Mouse (Mus musculus) retina, embryonic 14.5 days (tissue): ENCODE measurements around the gene Npcd.
A peak's percentile ranks its signal among the peaks of the same experiment; 100 is the strongest.
"Not testable (repeated sequence)": the region's sequence is repeated elsewhere in the genome, so short reads cannot be mapped to it uniquely, and the experiment has no call there.

Source experiments
- DNase-seq: peaks from one replicate; pipeline ENCODE4 v3.0.0-alpha.2; 2015; ENCODE audit warnings: low spot score

Npcd gene

GRCm38 (mm10) chr15:79830388-79830787, 3.6 kb downstream of the Npcd start:
- DNase-seq: peak; percentile 94

- no peak for DNase-seq
These were observed 4.6 kb downstream of the Npcd start for GRCm38 (mm10) chr15:79829431-79829830.

- DNase-seq: peak; percentile 49
These were observed 5.5 kb downstream of the Npcd start for GRCm38 (mm10) chr15:79828366-79829035.

GRCm38 (mm10) chr15:79827778-79828210, 6.2 kb downstream of the Npcd start:
- DNase-seq: no peak

- DNase-seq: no peak
These were observed 6.8 kb downstream of the Npcd start for GRCm38 (mm10) chr15:79827061-79827777.

GRCm38 (mm10) chr15:79826221-79826935, 7.7 kb downstream of the Npcd start:
- DNase-seq: no peak

GRCm38 (mm10) chr15:79825146-79825825, 8.8 kb downstream of the Npcd start:
- DNase-seq: peak; percentile 76

- DNase-seq: no peak
These were observed 10.3 kb downstream of the Npcd start for GRCm38 (mm10) chr15:79823588-79824280.

- no peak for DNase-seq
These were observed 11.5 kb downstream of the Npcd start for GRCm38 (mm10) chr15:79822265-79823199.

GRCm38 (mm10) chr15:79818325-79818724, 15.7 kb downstream of the Npcd start:
- DNase-seq: no peak

- DNase-seq: no peak
These were observed 20.3 kb downstream of the Npcd start for GRCm38 (mm10) chr15:79813666-79814258.

- DNase-seq: not testable (repeated sequence)
These were observed 21.2 kb downstream of the Npcd start for GRCm38 (mm10) chr15:79812840-79813239.

- no peak for DNase-seq
These were observed 23.0 kb downstream of the Npcd start for GRCm38 (mm10) chr15:79810997-79811396.

- no peak for DNase-seq
These were observed 24.0 kb downstream of the Npcd start for GRCm38 (mm10) chr15:79810061-79810460.

GRCm38 (mm10) chr15:79808658-79809057, 25.4 kb downstream of the Npcd start:
- no peak for DNase-seq

- peak; percentile 77 for DNase-seq
These were observed 25.9 kb downstream of the Npcd start for GRCm38 (mm10) chr15:79808114-79808513.

GRCm38 (mm10) chr15:79807050-79807449, 27.0 kb downstream of the Npcd start:
- no peak for DNase-seq

GRCm38 (mm10) chr15:79805246-79805645, 28.8 kb downstream of the Npcd start:
- no peak for DNase-seq

- peak; percentile 71 for DNase-seq
These were observed 29.5 kb downstream of the Npcd start, which contains the start of gene Nptxr for GRCm38 (mm10) chr15:79804352-79805071. Gene Nptxr, minus strand, starts transcription at chr15:79804766.
